Mouse (Mus musculus) liver, embryonic 15.5 days (tissue): ENCODE data around the gene Tbx1. TPM values are rescaled to one million over a fixed set of nuclear protein-coding genes. Genes with fewer than 3 reads are reported as not detected.
A peak's percentile ranks its signal among the peaks of the same experiment; 100 is the strongest.
"Not testable (repeated sequence)": the region's sequence is repeated elsewhere in the genome, so short reads cannot be mapped to it uniquely, and the experiment has no call there.

Source experiments
- ATAC-seq: fragments of 200-750 bp; cut with Nextera tagmentation; 2 replicates; pipeline ENCODE4 v1.8.0; 2017; ENCODE audit warnings: moderate number of reproducible peaks, mild to moderate bottlenecking, moderate library complexity; ENCODE audit not compliant: insufficient read depth
- H3K27ac ChIP-seq: fragments of 300-500 bp; sonication (generic); replicated peaks from 2 replicates; pipeline ENCODE4 v1.5.1; 2015; ENCODE audit warnings: mild to moderate bottlenecking, inconsistent platforms
- H3K27me3 ChIP-seq: fragments of 300-500 bp; sonication (generic); 2 replicates; pipeline ENCODE4 v1.6.1; 2015; ENCODE audit warnings: mild to moderate bottlenecking, inconsistent platforms
- H3K36me3 ChIP-seq: fragments of 300-500 bp; sonication (generic); replicated peaks from 2 replicates; pipeline ENCODE4 v1.6.1; 2015; ENCODE audit warnings: moderate library complexity, mild to moderate bottlenecking, inconsistent platforms
- H3K4me1 ChIP-seq: fragments of 300-500 bp; sonication (generic); replicated peaks from 2 replicates; pipeline ENCODE4 v1.6.1; 2015; ENCODE audit warnings: inconsistent platforms
- H3K4me2 ChIP-seq: fragments of 300-500 bp; sonication (generic); 2 replicates; pipeline ENCODE4 v1.6.1; 2015; ENCODE audit warnings: moderate library complexity, mild to moderate bottlenecking, inconsistent platforms
- H3K4me3 ChIP-seq: fragments of 300-500 bp; sonication (generic); replicated peaks from 2 replicates; pipeline ENCODE4 v1.5.1; 2015; ENCODE audit warnings: mild to moderate bottlenecking, inconsistent platforms
- H3K9ac ChIP-seq: fragments of 300-500 bp; sonication (generic); 2 replicates; pipeline ENCODE4 v1.6.1; 2015; ENCODE audit warnings: moderate library complexity, mild to moderate bottlenecking, inconsistent platforms
- H3K9me3 ChIP-seq: fragments of 300-500 bp; sonication (generic); replicated peaks from 2 replicates; pipeline ENCODE4 v1.6.1; 2016; ENCODE audit warnings: inconsistent platforms
- WGBS: fragments of 180-500 bp; shearing (Covaris S2); methylation state at CpG from one replicate; pipeline ENCODE4 v1.1.7; 2015; ENCODE audit warnings: mixed read lengths; ENCODE audit not compliant: insufficient replicate concordance; 5-methylcytosine and 5-hydroxymethylcytosine counted together
- polyA plus RNA-seq: library from polyadenylated mRNA; unstranded; fragments of >200 nt; fragmentation: Nextera tagmentation; extraction: Ambion mirVana; gene quantifications from 2 replicates; pipeline ENCODE4 v1.2.1, GENCODE M21; 2015

Tbx1 gene
- polyA plus RNA-seq, 1 experiment from 2014 or later: 0.23 TPM

DNA sequence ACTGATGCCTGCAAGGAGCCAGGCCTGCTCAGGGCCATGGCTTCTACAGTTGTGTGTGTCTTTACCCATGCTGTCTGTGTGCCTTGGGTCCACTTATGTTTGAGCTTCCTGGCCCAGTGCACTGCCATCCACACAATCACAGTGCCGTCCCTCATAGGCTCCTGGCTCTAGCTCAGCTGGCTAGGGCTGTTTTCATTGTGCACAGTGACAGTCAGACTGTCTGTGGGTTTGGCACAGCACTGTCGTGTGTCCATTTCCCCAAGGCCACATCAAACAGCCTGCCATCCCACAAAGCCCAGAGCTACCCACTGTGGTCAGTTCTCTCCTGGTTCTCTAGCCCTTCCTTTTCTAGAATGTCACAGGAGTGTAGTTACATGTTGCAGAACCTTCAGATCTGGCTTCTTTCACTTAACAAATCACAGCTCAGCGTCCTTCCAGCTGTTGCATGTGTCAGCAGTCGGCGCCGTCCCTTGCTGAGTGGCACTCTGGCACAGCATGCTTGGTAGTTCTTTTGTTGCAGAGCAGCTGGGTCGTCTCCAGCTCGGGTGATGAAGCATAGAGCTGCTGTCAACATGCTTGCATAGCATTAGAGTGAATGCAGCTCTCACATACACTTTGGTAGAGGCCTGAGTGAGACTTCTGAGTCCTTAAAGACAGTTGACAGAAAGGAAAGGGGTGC is 47.2 kb downstream of the Tbx1 start:
- WGBS: 72% methylated on average over 8 of the region's 8 CpGs
- Histone ChIP-seq H3K27ac (no peak overlapping the region), H3K4me3 (no peak overlapping the region), H3K36me3 (no peaks in the 10 kb centered on the region), H3K9ac (no peak overlapping the region), H3K4me2 (no peak overlapping the region), H3K4me1 (no peaks in the 10 kb centered on the region), H3K27me3 (no peaks in the 10 kb centered on the region), H3K9me3 (no peaks in the 10 kb centered on the region)
- no peak for ATAC-seq

DNA sequence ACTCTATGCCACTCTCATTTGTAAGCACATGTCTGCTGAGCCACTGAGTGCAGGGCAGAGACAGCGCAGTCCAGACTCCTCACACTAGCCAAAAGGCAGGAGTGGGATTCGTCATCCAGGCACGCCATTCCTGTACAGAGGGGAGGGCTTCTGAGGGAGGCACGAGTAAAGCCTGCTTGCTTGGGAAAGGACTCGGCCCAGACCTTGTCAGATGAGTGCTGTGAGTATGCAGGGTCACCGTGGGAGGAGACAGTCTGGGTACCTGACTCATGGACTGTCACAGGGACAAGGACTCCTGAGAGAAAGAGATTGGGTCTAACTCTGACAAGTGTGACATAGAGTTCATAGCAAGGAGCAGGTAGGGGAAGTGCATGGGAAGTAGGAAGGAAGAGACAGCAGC is 51.2 kb downstream of the Tbx1 start:
- H3K9me3 ChIP-seq: no peaks in the 10 kb centered on the region
- no peak overlapping the region for H3K9ac ChIP-seq
- no peak overlapping the region for H3K27ac ChIP-seq
- H3K27me3 ChIP-seq: no peaks in the 10 kb centered on the region
- no peaks in the 10 kb centered on the region for H3K36me3 ChIP-seq
- WGBS: 58% methylated on average over 6 of the region's 6 CpGs
- no peak for ATAC-seq
- H3K4me3 ChIP-seq: no peak overlapping the region
- no peaks in the 10 kb centered on the region for H3K4me1 ChIP-seq
- no peak overlapping the region for H3K4me2 ChIP-seq

DNA sequence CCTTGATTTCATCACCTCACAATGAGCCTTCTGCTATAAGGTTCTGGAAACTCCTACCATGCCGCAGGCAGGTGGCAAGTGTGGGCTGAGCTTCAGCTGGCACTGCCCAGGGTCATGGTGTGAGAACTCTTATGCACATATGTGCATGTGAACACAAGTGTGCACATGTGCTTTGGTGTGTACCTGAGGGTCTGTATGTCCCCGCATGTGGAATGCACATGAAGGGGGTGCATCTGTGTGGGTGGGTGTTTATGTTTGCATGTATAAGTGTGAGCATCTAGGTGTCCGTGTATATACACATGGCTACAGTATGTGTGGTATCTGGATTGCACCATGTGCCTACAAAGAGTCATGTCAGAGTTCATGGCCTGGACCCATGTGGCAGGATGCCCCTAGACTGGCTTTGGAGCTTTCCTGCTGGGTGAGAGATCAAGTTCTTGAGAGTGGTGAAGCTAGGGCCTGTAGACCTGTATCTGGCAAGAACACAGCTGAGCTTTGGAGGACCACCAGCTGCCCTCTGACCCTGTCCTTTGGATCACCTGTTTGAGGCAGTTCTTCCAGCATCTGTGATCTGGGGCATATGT is 53.0 kb downstream of the Tbx1 start:
- H3K9ac ChIP-seq: no peak overlapping the region
- WGBS: 64% methylated on average over 3 of the region's 3 CpGs
- H3K4me1 ChIP-seq: no peaks in the 10 kb centered on the region
- no peak overlapping the region for H3K4me2 ChIP-seq
- H3K27me3 ChIP-seq: no peaks in the 10 kb centered on the region
- H3K9me3 ChIP-seq: no peaks in the 10 kb centered on the region
- ATAC-seq: no peak
- no peaks in the 10 kb centered on the region for H3K36me3 ChIP-seq
- no peak overlapping the region for H3K27ac ChIP-seq
- H3K4me3 ChIP-seq: no peak overlapping the region

DNA sequence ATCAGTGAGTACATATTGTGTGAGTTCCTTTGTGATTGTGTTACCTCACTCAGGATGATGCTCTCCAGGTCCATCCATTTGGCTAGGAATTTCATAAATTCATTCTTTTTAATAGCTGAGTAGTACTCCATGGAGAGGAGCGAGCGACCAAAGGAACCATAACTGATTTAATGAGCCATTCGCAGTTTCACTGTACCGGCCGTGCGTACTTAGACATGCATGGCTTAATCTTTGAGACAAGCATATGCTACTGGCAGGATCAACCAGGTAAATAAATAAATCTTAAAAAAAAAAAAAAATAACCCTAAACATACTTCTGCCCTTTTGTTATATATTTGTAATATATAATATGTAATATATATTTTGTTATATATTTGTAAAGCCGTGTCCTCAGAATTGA is 57.4 kb downstream of the Tbx1 start:
- 87% methylated on average over 7 of the region's 7 CpGs for WGBS

More for the DNA sequence above, 57.4 kb downstream of the Tbx1 start:
- not testable (repeated sequence) for H3K9ac ChIP-seq, H3K36me3 ChIP-seq, H3K4me1 ChIP-seq, H3K4me3 ChIP-seq, H3K4me2 ChIP-seq, H3K9me3 ChIP-seq, H3K27ac ChIP-seq, H3K27me3 ChIP-seq
- ATAC-seq: peak; percentile 100

Other genes starting within 250 kb of the Tbx1 start
- gene Tango2, start 242.6 kb downstream of the Tbx1 start, polyA plus RNA-seq: 56.5 and 61.7 TPM in 2 replicates
- 7.6 and 9.4 TPM in 2 replicates for gene Arvcf, start 242.5 kb downstream of the Tbx1 start, polyA plus RNA-seq
- gene Txnrd2, start 164.3 kb downstream of the Tbx1 start, polyA plus RNA-seq: 101 and 114 TPM in 2 replicates
- 87.6 and 94.1 TPM in 2 replicates for gene Comt, start 163.8 kb downstream of the Tbx1 start, polyA plus RNA-seq
- gene Gnb1l, start 92.0 kb downstream of the Tbx1 start, polyA plus RNA-seq: 7.5 and 8.3 TPM in 2 replicates
- 0.70 and 0.84 TPM in 2 replicates for gene Rtl10, start 91.8 kb downstream of the Tbx1 start, polyA plus RNA-seq
- 19.6 and 24.9 TPM in 2 replicates for gene Gp1bb, start 31.7 kb upstream of the Tbx1 start, polyA plus RNA-seq
- gene Gm49601, start 35.8 kb upstream of the Tbx1 start, polyA plus RNA-seq: 0.39 and 0.91 TPM in 2 replicates
- 3.5 and 3.6 TPM in 2 replicates for gene Sept5, start 39.3 kb upstream of the Tbx1 start, polyA plus RNA-seq
- gene Cldn5, start 186.2 kb upstream of the Tbx1 start, polyA plus RNA-seq: 8.4 and 8.5 TPM in 2 replicates
- gene Ufd1, start 221.1 kb upstream of the Tbx1 start, polyA plus RNA-seq: 39.5 and 40.6 TPM in 2 replicates
- 40.7 and 42.7 TPM in 2 replicates for gene Cdc45, start 221.3 kb upstream of the Tbx1 start, polyA plus RNA-seq
- gene 2510002D24Rik, start 245.9 kb upstream of the Tbx1 start, polyA plus RNA-seq: 19.1 and 19.9 TPM in 2 replicates
- not detected in 2 replicates for gene Gm28539, start 245.9 kb upstream of the Tbx1 start, polyA plus RNA-seq